Mouse (Mus musculus): ENCODE data around the gene Aif1. TPM values are rescaled to one million over a fixed set of nuclear protein-coding genes. Genes with fewer than 3 reads are reported as not detected.
"Not testable (repeated sequence)": the region's sequence is repeated elsewhere in the genome, so short reads cannot be mapped to it uniquely, and the experiment has no call there.

The Aif1 gene
- total RNA-seq, 2 experiments from 2014 or later, result 6.1 to 11.2 TPM

DNA sequence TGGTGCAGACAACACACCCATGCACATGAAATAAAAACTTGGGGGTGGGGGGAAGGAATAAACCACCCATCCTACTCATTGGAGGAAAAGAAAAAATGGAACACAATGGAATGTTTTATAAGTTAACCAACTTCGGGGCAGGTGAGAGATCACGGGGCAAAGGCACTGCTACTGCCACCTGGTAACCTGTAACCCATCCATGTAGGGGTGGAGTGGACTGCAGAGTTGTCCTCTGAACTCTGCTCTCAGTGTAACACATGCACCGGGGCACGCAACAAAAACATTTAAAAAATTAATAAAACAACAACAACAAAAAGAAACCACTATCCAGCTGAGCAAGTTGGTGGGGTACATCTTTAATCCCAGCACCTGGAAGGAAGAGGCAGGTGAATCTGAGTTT lies 23.7 kb downstream of the Aif1 start:
- DNase-seq (ENCODE audit: low spot score in 2 of 2), result no peak

DNA sequence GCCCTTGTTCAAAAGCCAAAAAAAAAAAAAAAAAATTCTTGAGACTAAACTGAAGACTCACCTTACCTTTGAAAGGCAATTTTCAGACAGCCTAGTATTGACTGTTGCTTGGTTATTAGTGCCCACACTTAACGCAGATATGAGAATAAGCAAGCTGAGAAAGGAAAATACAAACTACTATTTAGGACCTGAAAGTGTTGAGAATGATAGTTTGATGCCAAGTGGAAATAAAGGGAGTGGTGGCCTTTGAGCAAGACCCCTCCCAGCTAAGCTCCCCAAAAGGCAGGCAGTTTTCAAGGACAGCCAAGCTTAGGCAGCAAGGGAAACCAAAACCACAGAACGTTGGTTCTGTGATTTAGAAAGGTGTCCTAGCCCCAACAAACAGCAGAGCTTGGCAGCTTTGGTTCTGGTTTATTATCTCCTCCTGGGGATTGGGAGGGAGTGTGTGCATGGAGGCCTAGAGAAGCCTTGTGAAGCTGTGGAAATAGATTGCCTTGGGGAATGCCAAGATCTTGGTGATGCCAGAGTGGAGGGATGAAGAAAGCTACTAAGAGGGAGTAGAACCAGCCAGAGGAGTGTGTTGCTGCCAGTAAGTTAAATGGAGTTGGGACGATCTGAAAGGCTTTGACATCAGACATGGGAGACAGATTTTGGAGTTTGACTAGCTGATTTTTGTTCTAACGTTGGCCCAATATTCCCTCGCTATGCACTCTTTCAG lies 27.8 kb downstream of the Aif1 start:
- DNase-seq (ENCODE audit: low spot score in 2 of 2), result no peak

DNA sequence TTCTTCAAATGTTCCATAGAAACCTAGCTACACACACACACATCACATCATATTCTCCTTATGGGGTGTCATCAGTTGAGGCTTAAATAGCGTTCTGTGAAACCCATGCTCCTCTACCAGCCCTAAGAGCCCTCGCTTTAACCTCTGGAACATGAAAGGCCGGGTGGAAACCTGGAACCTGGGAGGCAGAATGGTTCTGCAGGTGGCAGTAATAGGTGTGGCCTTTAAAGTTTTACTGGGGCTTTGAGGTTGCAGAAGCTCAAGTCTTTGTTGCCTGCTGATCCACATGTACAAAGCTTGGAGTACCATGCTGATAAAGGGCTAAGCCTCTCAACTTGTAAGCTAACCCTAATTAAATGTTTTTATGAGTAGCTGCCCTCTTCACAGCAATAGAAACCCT lies 28.5 kb downstream of the Aif1 start:
- no peak for DNase-seq (ENCODE audit: low spot score in 2 of 2)

DNA sequence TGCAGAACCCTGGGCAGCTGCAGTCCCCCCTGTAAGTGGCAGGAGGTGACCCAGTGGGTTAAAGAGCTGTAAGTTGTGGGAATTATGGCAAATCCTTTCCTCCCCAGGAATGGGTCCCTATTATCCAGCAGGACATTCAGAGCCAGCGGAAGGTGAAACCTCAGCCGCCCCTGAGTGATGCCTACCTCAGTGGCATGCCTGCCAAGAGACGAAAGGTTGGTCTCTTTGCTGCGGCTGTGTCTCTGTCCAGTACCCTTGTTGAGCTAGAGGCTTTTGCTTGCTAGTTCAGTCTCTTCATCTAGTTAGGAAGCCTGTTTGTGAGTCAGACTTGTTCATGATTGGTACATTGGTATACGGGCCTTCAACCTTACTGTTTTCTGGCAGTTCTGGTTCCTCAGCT lies 29.7 kb downstream of the Aif1 start:
- peak in 1 of 2 experiments; percentile 21 for DNase-seq (ENCODE audit: low spot score in 2 of 2)

DNA sequence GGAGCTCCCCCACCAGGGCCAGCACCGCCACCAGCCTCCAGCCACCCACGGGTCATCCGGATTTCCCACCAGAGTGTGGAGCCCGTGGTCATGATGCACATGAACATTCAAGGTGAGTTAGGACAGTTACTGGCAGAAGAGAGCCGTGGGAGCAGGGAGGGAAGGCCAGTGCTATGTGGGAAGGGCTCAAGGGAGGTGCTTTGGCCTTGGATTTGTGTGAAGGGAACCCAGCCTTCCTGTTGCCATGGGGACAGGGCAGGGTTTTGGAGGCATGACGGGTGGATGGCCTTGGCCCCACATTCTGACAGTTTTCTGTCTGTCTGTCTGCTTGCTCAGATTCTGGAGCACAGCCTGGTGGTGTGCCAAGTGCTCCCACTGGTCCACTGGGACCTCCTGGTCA lies 33.9 kb downstream of the Aif1 start:
- DNase-seq (ENCODE audit: low spot score in 2 of 2), result peak; percentile 47 to 70

DNA sequence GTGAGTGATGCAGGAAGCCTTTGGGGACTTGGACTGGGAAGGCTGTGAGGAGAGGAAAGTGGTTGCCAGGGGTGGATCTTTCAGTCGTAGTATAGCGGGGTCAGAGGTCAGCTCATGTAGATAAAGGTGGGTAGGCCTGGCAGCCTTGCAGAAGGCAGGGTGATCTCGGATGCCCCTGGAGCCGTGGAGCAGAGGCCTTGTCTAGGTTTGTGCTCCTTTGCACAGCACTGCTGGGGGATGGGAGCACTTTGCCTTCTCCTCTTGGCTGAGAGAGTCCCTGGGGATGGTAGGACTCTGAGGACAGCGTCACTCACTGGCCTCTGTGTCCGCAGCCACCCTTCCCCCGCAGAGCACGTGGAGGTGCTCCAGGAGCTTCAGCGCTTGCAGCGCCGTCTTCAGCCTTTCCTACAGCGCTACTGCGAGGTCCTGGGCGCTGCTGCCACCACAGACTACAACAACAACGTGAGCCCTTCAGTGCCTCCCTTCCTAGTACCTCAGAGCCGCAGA lies 35.3 kb downstream of the Aif1 start:
- DNase-seq (ENCODE audit: low spot score in 2 of 2), result no peak

DNA sequence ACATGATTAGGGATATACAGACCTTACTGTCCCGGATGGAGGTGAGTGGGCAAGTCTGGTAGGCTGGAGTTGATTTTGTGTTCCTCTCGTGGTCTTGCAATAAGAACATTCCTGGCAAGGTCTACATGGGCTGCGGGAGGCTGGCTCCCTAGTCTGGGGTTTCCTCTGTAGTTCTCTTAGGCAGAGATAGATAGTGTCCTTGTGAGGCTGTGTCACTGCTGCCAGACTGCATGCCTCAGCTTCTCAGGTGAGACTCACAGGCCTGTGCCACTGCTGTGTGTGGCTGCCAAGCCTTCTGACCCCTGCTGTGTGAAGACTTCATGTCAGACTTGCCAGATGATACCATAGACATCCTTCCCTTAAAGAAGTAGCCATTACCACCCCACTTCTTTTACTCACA lies 36.6 kb downstream of the Aif1 start:
- no peak for DNase-seq (ENCODE audit: low spot score in 2 of 2)

DNA sequence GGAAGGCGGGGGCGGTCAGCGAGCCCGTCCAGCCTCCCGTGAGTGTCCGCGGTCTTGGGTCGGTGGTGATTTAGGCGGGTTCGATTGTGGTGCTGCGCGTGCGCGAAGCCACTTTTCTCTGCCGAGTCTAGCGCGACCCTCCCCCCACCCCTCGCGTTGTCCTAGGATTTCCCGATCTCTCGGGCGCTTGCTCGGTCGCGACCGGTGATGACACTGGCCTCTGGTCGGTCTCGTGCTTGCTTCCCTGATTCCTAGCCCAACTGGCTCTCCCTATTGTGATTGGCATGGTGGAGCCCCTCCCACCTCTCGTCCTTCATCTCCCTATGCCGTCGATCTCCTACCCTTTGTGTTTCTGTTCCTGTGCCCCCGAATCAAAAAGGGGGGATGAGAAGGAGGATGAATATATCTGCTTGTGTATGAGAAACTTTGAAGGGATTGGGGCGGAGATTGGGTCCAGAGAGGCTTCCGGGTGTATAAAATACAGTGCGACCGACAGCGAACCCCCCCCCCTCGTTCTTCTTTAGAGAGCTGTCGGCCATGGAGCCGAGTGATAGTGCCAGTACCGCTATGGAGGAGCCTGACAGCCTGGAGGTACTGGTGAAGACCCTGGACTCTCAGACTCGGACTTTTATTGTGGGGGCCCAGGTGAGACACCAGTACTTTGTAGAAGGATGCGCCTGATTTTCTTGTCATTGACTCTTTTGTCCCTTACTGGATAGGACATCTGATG lies 40.1 kb downstream of the Aif1 start:
- no peak for DNase-seq (ENCODE audit: low spot score in 2 of 2)

DNA sequence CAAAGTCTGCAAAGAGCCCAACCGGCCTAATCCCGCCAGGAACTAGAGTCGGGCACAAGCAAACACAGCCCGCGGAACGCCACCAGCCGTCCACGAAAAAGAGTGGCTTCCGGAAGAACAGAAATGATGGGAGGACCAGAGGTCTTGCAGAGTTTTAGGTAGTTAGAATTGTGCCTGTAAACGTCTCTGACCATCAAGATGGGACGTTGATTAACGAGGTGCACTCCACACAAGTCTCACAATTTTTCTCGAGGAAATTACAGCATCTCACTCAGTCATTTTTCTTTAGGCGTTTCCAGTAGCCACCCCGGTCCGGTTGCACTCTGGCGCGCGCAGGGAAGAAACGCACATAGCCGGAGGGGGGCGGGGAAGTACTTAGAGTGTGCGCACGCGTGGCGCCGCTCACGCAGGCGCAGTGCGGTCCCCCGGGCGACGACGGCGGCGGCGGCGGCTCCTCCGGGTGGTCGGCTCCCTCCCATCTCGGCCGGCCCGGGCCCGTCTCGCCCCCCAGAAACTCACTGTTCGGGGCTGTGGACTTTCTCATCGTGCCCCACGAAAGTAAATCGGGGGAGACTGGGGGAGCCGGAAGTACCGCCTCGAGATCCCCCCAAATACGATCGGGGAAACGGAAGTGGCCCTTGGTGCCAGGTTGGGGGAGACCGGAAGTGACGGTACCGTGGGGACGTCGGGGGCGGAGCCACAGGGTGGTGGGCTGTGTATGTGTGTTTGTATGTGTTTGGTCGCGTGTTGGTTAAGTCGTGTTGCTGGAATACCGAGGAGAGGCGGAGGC lies 40.9 kb downstream of the Aif1 start, which contains the start of gene Bag6:
Bag6 (plus strand) TSS at position 378 of the 790 bp plus-strand sequence.
- peak; percentile 93 to 96 for DNase-seq (ENCODE audit: low spot score in 2 of 2)

DNA sequence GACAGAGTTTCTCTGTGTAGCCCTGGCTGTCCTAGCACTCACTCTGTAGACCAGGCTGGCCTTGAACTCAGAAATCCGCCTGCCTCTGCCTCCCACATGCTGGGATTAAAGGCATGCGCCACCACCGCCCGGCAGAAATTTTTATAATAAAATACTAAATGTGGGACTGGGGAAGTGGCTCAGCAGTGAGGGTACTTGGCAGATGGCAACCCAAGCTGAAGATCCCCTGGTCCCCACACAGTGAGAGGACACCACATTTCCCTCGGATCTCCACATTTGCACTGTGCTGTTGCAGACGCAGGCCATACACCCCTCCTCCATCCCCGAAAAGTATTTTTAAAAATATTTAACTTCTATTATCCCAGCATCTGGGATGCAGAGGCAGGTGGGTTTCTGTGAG lies 42.4 kb downstream of the Aif1 start:
- DNase-seq (ENCODE audit: low spot score in 2 of 2), result no peak

DNA sequence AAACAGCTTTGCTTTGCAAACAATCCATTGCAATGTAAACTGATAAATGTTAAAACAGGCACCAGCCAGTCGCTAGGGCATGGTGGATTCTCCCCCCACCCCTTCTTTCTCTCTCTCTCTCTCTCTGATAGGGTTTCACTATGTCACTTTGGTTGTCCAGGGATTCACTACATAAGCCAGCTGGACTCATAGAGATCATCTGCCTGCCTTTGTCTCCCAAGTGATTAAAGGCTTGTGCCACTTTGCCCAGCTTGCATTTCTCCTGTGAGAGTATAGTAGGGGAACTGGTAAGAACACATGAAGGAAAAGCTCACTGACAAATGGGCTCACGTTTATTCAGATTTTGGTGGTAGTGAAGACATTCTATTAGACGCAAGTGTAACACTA lies 43.7 kb downstream of the Aif1 start:
- DNase-seq (ENCODE audit: low spot score in 2 of 2), result no peak

DNA sequence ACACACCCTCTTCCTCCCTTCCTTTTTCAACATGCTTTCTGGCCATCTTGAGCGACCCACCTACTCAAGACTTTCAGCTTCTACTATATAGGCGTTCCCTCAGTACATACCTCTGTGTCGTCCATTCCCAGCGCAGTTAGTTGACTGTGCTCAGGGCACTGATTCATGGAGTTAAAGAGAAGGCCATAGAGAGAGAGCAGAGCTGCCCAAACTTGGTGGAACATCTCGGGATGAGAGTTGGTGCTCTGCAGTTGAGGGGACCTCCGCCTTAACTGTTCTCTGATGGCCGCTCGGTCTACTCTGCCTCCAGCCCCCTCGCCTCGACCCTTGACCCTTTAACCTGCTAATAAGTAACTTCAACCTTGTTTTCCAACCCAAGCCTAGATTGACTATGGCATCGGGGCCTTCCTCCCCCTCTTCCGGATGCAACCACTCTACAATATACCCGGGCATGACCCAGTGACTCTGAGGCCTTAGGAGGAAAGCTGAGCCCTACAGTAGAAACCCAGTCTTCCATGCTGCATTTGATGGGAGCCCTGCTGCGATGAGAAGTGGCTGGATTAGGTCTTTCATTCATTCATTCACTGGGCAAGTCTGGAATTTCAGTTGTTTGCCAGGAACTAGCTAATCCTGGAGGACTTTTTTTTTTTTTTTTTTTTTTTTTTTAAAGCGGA lies 44.2 kb downstream of the Aif1 start, which contains the start of gene Apom:
Apom (minus strand) TSS at position 551 of the 674 bp plus-strand sequence.
- no peak for DNase-seq (ENCODE audit: low spot score in 2 of 2)

DNA sequence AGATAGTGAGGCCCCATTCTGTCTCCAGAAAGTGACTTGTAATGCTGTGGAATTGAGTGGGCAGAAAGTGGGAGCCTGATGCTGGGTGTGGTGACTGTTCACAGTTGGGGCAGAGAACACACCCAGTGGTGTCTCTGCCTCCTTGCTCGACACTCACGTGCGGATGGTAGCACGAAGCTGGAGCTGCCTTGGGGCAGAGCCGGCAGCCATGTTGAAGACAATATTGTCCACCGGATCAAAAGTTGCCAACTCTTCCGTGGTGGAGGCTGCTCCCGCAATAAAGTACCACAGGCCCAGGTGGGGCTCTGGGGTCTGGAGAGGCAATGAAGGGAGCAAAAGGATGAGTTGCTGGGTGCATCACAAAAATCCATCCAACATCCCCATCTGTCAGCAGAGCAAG lies 44.8 kb downstream of the Aif1 start:
- DNase-seq (ENCODE audit: low spot score in 2 of 2), result no peak

DNA sequence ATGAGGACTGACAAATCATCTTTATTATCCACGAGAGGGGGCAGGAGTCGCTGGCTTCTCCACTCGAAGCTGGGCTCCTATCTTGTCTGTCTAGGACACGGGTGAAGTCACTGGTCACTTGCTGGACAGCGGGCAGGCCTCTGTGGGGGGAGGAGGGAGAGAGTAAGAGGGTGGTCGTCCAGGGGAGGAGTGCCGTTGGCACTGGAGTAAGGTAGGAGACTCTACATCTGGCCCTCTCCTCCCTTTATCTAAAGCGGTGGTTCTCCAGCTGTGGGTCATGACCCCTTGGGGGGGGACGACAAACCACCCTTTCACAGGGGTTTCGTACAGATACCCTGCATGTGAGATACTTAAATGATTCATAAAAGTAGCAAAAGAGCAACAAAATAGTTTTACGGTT lies 46.9 kb downstream of the Aif1 start:
- no peak for DNase-seq (ENCODE audit: low spot score in 2 of 2)

DNA sequence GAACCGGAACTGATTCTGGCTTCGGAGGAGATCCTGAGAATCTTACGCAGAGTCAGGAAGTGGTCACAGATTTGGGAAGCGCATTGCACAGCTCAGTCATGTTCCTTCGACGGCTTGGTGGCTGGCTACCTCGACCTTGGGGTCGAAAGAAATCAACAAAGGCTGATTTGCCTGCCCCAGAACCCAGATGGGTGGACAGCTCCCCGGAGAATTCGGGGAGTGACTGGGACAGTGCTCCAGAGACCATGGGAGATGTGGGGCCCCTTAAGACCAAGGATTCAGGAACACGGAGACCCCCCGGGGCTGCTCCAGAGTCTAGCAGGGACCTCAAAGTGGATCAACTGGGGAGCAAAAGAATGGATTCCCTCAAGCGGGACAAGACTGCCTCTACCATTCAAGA lies 48.9 kb downstream of the Aif1 start:
- DNase-seq (ENCODE audit: low spot score in 2 of 2), result no peak

DNA sequence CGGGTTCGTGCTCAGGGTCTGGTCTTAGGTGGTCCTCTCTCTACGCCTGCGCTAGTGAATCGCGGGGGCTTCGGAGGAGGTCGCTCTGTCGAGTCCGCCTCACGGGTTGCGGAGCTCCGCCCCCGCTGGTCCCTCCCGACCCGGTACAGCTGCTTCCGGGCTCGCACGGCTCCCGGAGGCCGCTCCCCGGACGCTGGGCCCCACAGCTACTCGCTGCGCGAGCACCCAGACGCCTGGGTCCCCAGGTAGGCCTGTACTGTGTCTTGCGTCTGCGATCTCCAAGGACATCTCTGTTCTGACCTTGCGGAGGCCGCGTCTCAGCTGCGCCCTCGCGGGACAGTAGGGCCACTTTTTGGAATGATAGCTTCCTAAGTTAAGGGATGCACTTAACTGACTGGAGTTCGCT lies 49.7 kb downstream of the Aif1 start, which contains the start of gene D17H6S53E:
D17H6S53E (plus strand) TSS at position 168 of the 406 bp plus-strand sequence.
- peak; percentile 72 to 76 for DNase-seq (ENCODE audit: low spot score in 2 of 2)

DNA sequence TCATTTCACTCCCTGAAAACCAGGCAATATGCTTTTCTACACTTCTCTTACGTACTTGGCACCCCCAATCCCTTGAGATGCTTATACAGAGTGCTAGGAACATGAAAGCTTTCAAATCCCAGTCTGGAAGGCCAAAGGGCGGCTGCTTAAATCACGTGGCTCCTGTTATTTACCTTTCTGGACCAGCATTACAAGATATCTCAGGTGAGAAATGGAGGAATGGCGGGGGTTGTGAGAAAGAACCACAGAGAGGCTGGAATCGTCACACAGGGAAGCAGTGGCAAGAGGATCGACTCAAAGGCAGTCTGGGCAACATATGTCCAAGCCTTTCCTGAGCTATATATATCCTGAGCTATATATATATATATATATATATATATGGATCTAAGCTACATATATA lies 50.3 kb downstream of the Aif1 start:
- no peak for DNase-seq (ENCODE audit: low spot score in 2 of 2)

DNA sequence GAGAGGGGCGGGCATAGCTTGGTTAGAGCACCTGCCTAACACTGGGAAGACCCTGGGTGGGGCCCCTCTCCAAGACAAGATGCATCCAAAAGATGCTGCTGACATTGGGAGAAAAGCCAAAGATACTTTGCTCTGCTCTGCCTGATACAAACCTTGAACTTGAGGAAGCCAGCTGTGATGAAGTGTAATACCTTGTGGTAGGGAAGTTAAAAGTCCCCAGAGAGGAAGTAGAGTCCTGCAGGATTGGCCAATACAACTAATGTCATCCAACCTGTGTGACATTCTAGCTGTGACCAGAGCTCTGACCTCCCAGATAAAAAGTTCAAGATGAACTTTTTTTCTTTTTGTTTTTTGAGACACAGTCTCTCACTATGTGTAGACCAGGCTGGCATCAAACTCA lies 50.8 kb downstream of the Aif1 start:
- DNase-seq (ENCODE audit: low spot score in 2 of 2), result no peak

DNA sequence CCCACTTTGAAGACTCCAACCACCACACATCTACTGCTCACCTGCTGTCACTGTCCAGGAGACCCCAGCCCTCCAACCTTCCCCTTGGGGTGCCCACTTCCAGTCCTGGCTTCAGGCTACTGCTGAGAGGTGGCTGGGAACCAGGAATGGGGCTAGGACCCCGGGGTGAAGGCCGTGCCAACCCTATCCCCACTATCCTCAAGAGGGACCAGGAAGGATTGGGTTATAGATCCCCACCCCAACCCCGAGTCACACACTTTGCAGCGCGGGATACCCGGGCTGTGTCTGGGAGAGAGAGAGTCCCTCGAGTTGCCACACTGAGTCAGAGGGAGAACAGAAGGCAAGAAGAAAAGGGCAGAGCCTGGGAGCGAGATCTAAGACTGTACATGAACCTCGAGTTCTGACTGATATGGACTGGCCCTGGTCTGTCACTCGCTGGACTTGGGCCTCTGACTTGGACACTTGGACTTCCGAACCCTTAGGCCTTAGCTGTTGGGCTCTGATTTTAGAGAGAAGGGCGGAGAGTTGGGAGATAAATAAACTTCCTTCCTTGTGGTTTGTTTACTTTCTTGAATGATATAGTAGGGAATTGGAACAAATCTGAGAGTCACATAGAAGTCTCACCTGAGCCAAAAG lies 51.5 kb downstream of the Aif1 start:
- not testable (repeated sequence) for DNase-seq (ENCODE audit: low spot score in 2 of 2)

DNA sequence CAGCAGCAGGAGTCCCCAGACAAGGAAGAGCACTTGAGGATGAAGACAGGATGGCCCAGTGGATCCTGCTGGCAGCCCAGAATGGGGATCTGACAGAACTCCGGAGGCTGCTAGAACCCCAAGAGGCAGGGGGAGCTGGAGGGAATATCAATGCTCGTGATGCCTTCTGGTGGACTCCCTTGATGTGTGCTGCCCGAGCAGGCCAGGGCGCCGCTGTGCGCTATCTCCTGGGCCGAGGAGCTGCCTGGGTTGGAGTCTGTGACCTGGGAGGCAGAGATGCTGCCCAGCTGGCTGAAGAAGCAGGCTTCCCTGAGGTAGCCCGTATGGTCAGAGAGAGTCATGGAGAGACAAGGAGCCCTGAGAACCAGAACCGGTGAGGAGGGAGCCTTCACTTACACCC lies 52.6 kb downstream of the Aif1 start:
- DNase-seq (ENCODE audit: low spot score in 2 of 2), result not testable (repeated sequence)
